Mouse (Mus musculus) left cerebral cortex, adult 9 months (tissue): ENCODE measurements at regions not wholly inside any gene's neighbourhood (a gene's known extent, or its start where the extent isn't known, plus 50 kb on each side); places are given as distances from the start of the nearest gene placed in this dataset.
"Not testable (repeated sequence)": the region's sequence is repeated elsewhere in the genome, so short reads cannot be mapped to it uniquely, and the experiment has no call there.

Experiments
- DNase-seq, 2 experiments: peaks; one replicate each; pipeline ENCODE4 v3.0.0; 2022; ENCODE audit warnings: low spot score in 2 of 2

- not testable (repeated sequence) for DNase-seq
Measured at GRCm38 (mm10) chrX:19341231-19342007, 139.7 kb downstream of the Tex13c3 start.

DNA sequence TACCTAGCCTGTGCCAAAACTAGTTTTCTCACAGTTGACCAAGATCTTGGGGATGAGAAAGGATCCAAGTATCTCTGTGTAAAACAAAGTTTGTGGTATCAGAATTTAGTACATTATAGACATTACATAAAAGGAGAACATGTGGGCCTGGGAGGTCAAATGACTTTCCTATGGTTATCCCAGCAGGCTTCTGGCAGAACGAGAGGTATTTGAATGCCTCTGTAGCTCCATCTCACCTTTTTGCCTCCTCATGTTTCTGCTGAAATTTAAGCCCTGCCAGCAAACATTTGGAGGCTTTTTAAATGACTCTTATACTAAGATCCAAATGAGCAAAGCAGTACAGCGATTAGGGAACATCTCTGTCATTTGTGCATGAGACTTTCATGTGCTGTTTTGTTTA is 167.8 kb downstream of the Tex13c3 start:
- DNase-seq: no peak

DNA sequence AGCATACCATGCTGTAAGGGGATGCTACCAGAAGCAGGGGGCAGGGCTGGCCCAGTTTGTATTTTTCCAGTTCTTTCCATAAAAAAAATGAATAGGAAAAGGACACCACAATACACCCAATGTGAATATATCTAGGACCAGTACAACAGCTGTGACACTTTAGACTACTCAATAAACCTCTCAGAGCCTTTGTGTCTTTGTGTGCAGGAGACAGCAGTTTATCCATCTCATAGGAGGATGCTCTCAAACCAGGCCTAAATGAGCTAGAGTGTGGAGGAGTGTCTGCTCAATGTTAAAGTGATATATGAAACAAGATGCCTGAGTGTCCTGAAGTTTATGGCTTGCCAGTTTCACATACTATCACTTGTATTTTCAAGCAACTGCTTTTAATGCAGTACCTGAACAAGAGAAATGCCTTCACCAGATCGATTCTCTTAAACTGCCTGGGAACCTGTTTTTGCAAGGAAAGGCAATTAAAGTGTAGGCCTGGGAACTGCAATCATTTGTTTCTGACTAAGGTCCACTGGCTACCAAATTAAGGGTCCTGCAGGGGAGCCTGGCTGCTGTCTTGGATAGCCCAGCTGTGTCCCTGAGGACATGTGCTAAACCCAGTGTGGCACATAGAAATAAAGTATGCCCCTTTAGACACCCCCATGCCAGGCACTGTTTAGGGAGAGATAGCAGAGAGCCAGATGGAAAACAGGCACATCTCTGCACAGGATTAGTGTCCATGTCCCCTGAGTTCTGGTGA is 169.1 kb downstream of the Tex13c3 start:
- no peak for DNase-seq

DNA sequence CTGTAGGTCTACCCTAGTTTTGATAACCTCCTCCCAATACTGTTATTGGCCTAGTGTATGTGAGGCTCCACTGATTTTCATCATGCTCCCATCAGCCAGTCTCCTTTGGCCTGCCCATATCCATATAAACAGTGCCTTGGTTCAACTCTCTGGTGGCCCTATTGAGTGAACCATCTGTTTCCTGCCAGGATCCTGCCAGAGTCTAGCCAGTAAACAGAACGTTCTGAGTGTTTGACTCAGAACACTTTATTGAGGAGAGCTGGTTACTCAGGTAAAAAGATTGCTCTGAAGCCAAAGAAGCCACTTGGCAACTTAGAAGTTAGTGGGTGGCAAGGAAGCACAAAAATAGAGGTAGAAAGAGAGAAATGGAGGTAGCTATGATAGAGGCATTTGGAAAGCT is 169.7 kb downstream of the Tex13c3 start:
- DNase-seq: no peak

DNA sequence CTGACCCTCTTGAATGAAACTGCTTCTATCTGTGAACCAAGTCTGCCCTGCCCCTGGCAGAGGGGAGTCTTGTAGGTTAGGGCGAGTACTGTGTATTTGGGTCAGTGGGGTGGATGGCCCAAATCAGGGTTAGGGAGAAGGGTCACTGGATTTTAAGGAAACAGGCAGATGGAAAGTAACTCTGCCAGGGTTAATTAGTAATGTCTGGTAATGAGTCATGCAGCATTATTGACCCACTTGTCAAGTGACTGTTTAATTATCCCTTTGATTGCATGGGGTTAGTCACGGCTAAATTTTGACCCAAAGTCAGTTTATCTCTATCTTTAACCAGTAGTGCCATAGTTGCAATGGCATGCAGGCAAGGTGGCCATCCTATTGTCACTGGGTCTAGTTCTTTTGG is 192.9 kb downstream of the Tex13c3 start:
- DNase-seq: no peak

GRCm38 (mm10) chrX:19286431-19286830 is 194.7 kb downstream of the Tex13c3 start:
- no peak for DNase-seq

GRCm38 (mm10) chrX:19285773-19286172 is 195.3 kb downstream of the Tex13c3 start:
- DNase-seq: no peak

DNA sequence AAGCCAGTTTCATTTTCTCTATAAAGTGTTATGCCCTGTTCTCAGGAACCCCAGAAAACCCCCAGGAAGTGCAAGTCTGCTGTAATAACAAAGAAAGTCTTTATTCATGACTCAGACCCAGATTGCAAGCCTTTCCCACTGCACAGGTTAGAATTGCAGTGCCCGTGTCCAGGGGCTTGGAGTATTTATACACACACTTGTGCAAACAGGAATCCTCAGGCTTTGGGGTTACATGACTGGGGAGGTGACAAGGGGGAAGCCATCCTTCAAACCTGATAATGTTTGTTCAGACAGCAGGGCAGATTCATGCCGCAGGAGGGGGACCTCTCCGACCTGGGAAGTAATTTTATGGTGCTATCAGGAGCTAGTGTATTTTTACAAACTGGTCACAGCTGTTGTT is 198.0 kb downstream of the Tex13c3 start:
- no peak for DNase-seq

DNA sequence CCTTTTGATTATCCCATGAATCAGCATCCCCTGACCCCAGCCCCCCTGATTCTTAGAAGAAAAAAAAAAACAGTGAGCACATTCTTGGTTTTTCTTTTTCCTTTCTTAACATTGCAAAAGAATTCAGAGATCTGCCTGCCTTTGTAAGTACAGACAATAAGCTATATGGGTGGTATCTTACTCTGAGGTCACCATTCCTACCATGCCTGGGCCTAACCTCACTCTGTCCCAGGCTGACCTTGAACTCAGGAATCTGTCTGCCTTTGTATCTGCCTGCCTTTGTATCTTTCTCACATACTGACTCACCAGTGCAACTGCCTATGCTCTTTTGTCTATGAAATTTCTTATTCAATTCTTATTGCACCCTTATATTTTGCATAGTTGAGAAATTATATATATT is 216.9 kb downstream of the Tex13c3 start:
- DNase-seq: no peak

- no peak for DNase-seq
Measured at GRCm38 (mm10) chrX:19246777-19247619, 234.1 kb downstream of the Tex13c3 start.

DNA sequence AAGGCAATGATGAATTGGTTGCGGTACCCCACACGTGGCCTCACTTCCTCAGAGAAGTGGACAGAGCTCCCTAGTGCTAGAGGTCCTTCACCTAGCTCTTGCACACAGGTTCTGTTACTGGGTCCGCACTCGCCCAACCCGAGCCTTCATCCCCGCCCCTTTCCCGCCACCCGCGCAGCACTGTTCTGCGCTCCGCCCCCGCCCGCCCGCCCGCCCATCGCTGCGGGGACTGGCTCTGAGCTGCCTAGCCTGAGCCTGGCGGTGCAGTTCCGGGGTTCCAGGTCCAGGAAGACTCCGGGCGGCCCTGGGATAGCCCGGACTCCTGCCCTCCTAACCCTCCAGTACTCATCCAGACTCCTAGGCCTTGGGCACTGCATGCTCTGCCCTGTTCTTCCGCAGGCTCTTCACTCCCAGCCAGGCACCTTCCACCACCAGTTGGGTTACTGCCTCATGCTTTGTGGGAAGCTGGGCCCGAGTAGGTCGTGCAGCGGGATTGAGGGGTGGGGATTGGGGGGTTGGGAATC is 243.3 kb downstream of the Tex13c3 start:
- DNase-seq: peak in 1 of 2 experiments; percentile 21

DNA sequence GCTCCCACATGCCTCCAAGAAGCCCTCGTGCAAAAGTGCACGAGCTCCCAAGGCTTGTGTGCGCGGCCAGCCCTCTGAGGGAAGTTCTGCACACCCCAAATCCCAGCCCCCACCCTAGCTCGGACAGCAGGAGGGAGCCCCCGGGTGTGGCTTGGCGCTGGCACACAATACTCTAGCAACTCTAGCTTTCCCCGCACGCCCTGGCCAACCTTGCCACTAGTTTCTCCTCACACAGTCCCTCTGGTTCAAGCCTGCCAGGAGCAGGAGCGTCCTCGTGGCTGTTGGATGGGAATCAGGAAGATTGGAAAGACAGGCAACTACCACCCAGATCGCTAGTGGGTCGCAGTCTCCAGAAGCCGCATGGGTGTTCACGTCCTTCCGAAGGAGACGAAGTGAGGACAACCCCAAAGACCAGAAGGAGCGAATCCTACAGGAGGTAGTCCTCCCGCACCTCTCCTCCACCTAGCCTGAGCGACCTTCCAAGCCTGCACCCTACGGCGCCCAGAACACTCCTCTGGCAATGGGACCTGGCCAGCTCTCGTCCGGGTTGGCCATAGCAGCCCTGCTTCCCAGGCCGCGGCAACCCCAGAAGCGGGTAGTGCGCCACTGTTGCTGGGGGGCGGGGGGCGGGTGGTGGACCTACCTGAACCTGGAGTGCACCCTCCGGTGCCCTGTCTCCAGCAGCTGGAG is 243.9 kb downstream of the Tex13c3 start:
- peak in 1 of 2 experiments; percentile 26 for DNase-seq

DNA sequence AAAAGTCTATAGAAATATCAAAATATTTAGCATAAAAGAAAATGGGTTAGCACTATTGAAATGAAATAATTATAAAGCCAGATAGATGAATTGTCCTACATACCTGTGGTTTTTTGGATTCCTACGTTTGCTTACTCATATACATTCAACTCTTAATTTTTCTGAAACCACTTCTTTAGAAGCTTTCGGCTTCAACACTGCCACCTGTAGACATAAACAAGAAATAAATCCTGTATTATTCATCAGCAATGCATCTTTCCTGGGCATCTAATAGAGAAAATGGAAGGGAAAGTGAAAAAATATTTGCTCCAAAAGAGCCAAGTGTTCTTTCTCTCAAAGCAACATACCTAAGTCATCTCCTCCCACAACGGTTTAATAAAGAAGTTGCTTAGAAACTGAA is 245.7 kb downstream of the Tex13c3 start:
- peak in 1 of 2 experiments; percentile 4 for DNase-seq

DNA sequence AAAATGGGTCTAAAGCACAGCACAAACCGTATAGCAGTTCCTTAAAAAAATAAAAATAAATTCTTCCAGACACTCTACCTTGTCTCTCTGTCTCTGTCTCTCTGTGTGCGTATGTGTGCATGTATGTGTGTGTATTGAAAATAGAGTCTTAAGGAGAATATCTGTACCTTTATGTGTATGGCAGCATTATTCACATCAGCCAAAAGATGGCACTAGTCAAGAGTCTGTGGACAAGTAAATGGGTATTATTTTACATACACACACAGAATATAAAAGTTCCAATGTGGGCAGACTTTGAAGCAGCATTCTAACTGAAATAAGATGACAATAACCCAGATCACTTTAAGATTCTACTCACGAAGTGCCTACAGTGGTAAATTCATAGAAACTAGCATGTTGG is 249.3 kb downstream of the Tex13c3 start:
- DNase-seq: no peak

GRCm38 (mm10) chrX:19223336-19223735 is 257.8 kb downstream of the Tex13c3 start:
- DNase-seq: no peak

DNA sequence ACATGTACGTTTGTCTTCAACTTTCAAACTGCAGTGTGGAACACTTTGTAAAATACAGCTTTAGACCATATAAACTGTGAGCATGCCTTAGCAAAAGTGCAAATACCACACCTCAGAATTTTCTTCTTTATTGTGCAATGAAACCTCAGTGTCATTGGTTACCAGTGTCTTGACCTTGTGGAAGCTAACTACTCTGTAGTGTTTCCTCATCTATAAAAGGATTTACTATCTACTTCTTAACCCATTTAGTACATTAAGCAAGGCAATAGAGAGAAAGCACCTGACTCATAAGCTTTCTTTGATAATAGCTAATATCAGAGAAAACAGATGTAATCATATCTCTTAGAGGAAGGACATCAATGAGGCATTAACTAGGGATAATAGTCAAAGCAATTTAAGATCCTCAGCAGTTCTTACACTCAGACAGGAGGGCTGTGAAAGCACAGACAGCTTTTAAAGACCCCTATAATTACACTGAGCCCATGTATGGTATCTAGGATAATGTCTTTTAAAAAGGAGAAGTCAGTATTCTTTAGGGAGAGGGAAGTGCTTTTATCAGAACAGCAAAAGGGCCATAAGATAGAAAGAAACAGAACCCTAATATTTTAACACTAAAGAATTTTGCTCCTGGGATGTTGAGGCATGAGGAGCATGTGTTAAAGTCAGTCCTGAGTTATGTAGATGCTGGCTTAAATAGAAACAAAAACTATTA is 260.2 kb downstream of the Tex13c3 start:
- no peak for DNase-seq

GRCm38 (mm10) chrX:19219727-19220126 is 261.4 kb downstream of the Tex13c3 start:
- no peak for DNase-seq

- peak in 1 of 2 experiments; percentile 5 for DNase-seq
Measured at GRCm38 (mm10) chrX:19219301-19219700, 261.8 kb downstream of the Tex13c3 start.

GRCm38 (mm10) chrX:19206420-19206819 is 274.7 kb downstream of the Tex13c3 start:
- no peak for DNase-seq

- DNase-seq: no peak
Measured at GRCm38 (mm10) chrX:19202542-19202941, 278.6 kb downstream of the Tex13c3 start.

DNA sequence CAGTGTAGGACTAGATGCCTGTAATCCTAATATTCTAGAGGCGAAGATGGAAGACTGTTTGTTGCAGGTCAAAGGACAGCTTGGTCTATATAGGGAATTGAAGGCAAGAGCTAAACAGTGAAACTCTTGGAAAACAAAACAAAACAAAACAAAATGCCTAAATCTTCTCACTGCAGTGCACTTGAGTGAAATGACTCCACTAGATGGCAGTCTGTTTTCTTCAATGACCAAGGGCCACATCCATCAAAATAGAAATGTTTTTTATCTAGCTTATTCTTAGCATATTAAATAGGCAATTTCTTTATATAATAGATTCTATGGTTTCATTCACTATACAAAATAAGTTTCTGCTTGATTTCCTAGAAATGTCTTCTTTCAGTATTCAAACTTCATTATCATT is 279.7 kb downstream of the Tex13c3 start:
- no peak for DNase-seq
